Mouse (Mus musculus) left cerebral cortex, postnatal 25 days (tissue): ENCODE measurements around the gene Psmd10. TPM values are rescaled to one million over a fixed set of nuclear protein-coding genes. Genes with fewer than 3 reads are reported as not detected.

Experiments used
- DNase-seq, 2 experiments: peaks; one replicate each; pipeline ENCODE4 v3.0.0; 2022; ENCODE audit warnings: low spot score in 2 of 2, mixed read lengths in 1 of 2
- intact Hi-C: fragments of 180-260 bp; cut with DNase I; formaldehyde crosslinking; loops from one replicate; pipeline ENCODE4 v1.15.1; 2025
- total RNA-seq, 2 experiments: library from RNA; stranded (reverse); gene quantifications; 2 replicates each; pipeline ENCODE4 v1.2.3; 2021

Psmd10 gene
- total RNA-seq, result 10 to 100 TPM; 18.6 to 21.0 TPM

GRCm38 (mm10) chrX:140956272-140956940, at the start of gene Psmd10, which contains the start of gene Atg4a:
TSS of gene Psmd10 (minus strand) at chrX:140956728.
TSS of gene Atg4a (plus strand) at chrX:140956907.
- DNase-seq, result peak; percentile 88 to 97
- intact Hi-C loops, result no loop called here

- no peak for DNase-seq
These were observed 42.4 kb upstream of the Psmd10 start for GRCm38 (mm10) chrX:140998885-140999284.

GRCm38 (mm10) chrX:140997912-140998545, 41.5 kb upstream of the Psmd10 start:
- DNase-seq, result no peak
- intact Hi-C loops, result no loop called here

More at GRCm38 (mm10) chrX:140998885-140999284, 42.4 kb upstream of the Psmd10 start:
- intact Hi-C loops, result no loop called here

- DNase-seq, result no peak
- intact Hi-C loops, result no loop called here
These were observed 40.5 kb upstream of the Psmd10 start for GRCm38 (mm10) chrX:140996909-140997516.

- DNase-seq, result no peak
- intact Hi-C loops, result no loop called here
These were observed 28.7 kb upstream of the Psmd10 start for GRCm38 (mm10) chrX:140985256-140985655.

GRCm38 (mm10) chrX:140984795-140985194, 28.3 kb upstream of the Psmd10 start:
- no peak for DNase-seq
- intact Hi-C loops, result no loop called here

GRCm38 (mm10) chrX:140983206-140983960, 26.9 kb upstream of the Psmd10 start:
- no peak for DNase-seq
- intact Hi-C loops, result no loop called here

GRCm38 (mm10) chrX:140980163-140980562, 23.6 kb upstream of the Psmd10 start:
- intact Hi-C loops, result no loop called here

GRCm38 (mm10) chrX:140979546-140979945, 23.0 kb upstream of the Psmd10 start:
- DNase-seq, result peak; percentile 30 to 81
- intact Hi-C loops, result no loop called here

More at GRCm38 (mm10) chrX:140980163-140980562, 23.6 kb upstream of the Psmd10 start:
- no peak for DNase-seq

- intact Hi-C loops, result no loop called here
- no peak for DNase-seq
These were observed 22.4 kb upstream of the Psmd10 start for GRCm38 (mm10) chrX:140978943-140979342.

- DNase-seq, result no peak
- intact Hi-C loops, result no loop called here
These were observed 431 bp upstream of the Psmd10 start for GRCm38 (mm10) chrX:140956959-140957358.

GRCm38 (mm10) chrX:140953618-140954017, 2.9 kb downstream of the Psmd10 start:
- DNase-seq, result no peak
- intact Hi-C loops, result no loop called here

GRCm38 (mm10) chrX:140936271-140936670, 20.3 kb downstream of the Psmd10 start:
- intact Hi-C loops, result no loop called here

GRCm38 (mm10) chrX:140933263-140933662, 23.3 kb downstream of the Psmd10 start:
- DNase-seq, result no peak
- intact Hi-C loops, result loop anchor here (5.0 kb wide), 1 partner anchor 441 kb away; no protein-coding TSS in a partner anchor

More at GRCm38 (mm10) chrX:140936271-140936670, 20.3 kb downstream of the Psmd10 start:
- no peak for DNase-seq

GRCm38 (mm10) chrX:140932066-140932465, 24.5 kb downstream of the Psmd10 start:
- DNase-seq, result peak in 1 of 2 experiments; percentile 32
- intact Hi-C loops, result loop anchor here (5.0 kb wide), 1 partner anchor 440 kb away; no protein-coding TSS in a partner anchor

GRCm38 (mm10) chrX:140921321-140921720, 35.2 kb downstream of the Psmd10 start:
- peak in 1 of 2 experiments; percentile 37 for DNase-seq
- intact Hi-C loops, result no loop called here

- intact Hi-C loops, result no loop called here
- DNase-seq, result no peak
These were observed 49.2 kb downstream of the Psmd10 start, which contains the start of gene Vsig1 for GRCm38 (mm10) chrX:140907360-140907759. TSS of gene Vsig1 (plus strand) at chrX:140907608.

- intact Hi-C loops, result no loop called here
These were observed 53.0 kb downstream of the Psmd10 start for GRCm38 (mm10) chrX:140903487-140903886.

More at GRCm38 (mm10) chrX:140903487-140903886, 53.0 kb downstream of the Psmd10 start:
- DNase-seq, result no peak
